Mouse (Mus musculus) kidney, postnatal 10 days (tissue): ENCODE results near the gene Gm20431.
A peak's percentile ranks its signal among the peaks of the same experiment; 100 is the strongest.
"Not testable (repeated sequence)": the region's sequence is repeated elsewhere in the genome, so short reads cannot be mapped to it uniquely, and the experiment has no call there.

Experiments used
- DNase-seq: peaks from one replicate; pipeline ENCODE4 v3.0.0; 2021; ENCODE audit warnings: mixed read lengths

Gm20431 gene

GRCm38 (mm10) chr2:167629665-167630209 lies 31.6 kb downstream of the Gm20431 start:
- DNase-seq, result no peak

GRCm38 (mm10) chr2:167628872-167629271 lies 32.4 kb downstream of the Gm20431 start:
- peak; percentile 73 for DNase-seq

GRCm38 (mm10) chr2:167627019-167627418 lies 34.3 kb downstream of the Gm20431 start:
- DNase-seq, result no peak

- DNase-seq, result no peak
Measured at GRCm38 (mm10) chr2:167625670-167626069, 35.6 kb downstream of the Gm20431 start.

GRCm38 (mm10) chr2:167624368-167625075 lies 36.8 kb downstream of the Gm20431 start:
- no peak for DNase-seq

GRCm38 (mm10) chr2:167622965-167623364 lies 38.3 kb downstream of the Gm20431 start:
- no peak for DNase-seq

- peak; percentile 54 for DNase-seq
Measured at GRCm38 (mm10) chr2:167622352-167622751, 38.9 kb downstream of the Gm20431 start.

- no peak for DNase-seq
Measured at GRCm38 (mm10) chr2:167621255-167622087, 39.8 kb downstream of the Gm20431 start.

GRCm38 (mm10) chr2:167617472-167617871 lies 43.8 kb downstream of the Gm20431 start:
- no peak for DNase-seq

GRCm38 (mm10) chr2:167617034-167617433 lies 44.3 kb downstream of the Gm20431 start:
- DNase-seq, result no peak

GRCm38 (mm10) chr2:167613335-167613734 lies 48.0 kb downstream of the Gm20431 start:
- not testable (repeated sequence) for DNase-seq

GRCm38 (mm10) chr2:167612122-167612521 lies 49.2 kb downstream of the Gm20431 start:
- DNase-seq, result no peak

- DNase-seq, result no peak
Measured at GRCm38 (mm10) chr2:167611287-167611686, 50.0 kb downstream of the Gm20431 start.

GRCm38 (mm10) chr2:167606745-167607123 lies 54.6 kb downstream of the Gm20431 start:
- no peak for DNase-seq

- DNase-seq, result no peak
Measured at GRCm38 (mm10) chr2:167605817-167606744, 55.2 kb downstream of the Gm20431 start.

- peak; percentile 96 for DNase-seq
Measured at GRCm38 (mm10) chr2:167605178-167605794, 56.0 kb downstream of the Gm20431 start.

- peak; percentile 78 for DNase-seq
Measured at GRCm38 (mm10) chr2:167602978-167603377, 58.3 kb downstream of the Gm20431 start.

GRCm38 (mm10) chr2:167602364-167602763 lies 58.9 kb downstream of the Gm20431 start:
- no peak for DNase-seq

- DNase-seq, result no peak
Measured at GRCm38 (mm10) chr2:167600481-167600995, 60.8 kb downstream of the Gm20431 start.

GRCm38 (mm10) chr2:167599917-167600316 lies 61.4 kb downstream of the Gm20431 start:
- DNase-seq, result peak; percentile 60

- DNase-seq, result no peak
Measured at GRCm38 (mm10) chr2:167599195-167599594, 62.1 kb downstream of the Gm20431 start.
